12 mouse cellular contexts compared by ENCODE assay signal in the genomic region with DNA sequence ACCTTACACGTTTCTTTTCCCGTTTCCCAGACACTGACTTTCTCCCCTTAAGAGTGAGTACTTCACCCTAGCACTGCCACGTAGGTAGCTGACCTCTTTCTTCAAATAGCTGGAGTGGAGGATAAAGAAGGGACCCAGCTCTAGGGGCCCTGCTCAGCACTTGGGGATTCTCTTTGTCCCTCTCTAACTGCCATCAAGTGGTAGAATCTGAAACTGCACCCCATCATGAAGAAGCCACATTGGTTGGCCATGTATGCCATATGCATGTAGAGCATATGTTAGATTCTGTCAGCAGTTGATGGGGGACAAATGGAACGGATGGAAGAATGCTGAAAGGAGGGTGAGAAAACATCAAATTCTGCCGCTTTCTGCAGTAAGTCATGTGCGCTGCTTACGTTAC.
DNase-seq lines count a peak whose midpoint lies in the region; ATAC-seq and TF ChIP-seq lines count a peak whose summit lies in the region.
"Had no signal": no experiment of that assay in that cellular context is flagged by ENCODE, and none has a peak within 500 bp of the region (broad histone marks: within the 10 kb centered on the region; RNA-seq: fewer than 3 reads in every experiment).

No protein-coding gene starts in this region.

- no peak for DNase-seq in heart, postnatal 0 days (ENCODE audit: low spot score)
- no peak for DNase-seq in heart, adult 18-20 months
- DNase-seq in 3T3-L1 (ENCODE audit: low read depth, low spot score): peak; percentile 8
- peak; percentile 56 for DNase-seq in brain, embryonic 14.5 days (ENCODE audit: low read depth)
- DNase-seq in hindlimb bud, embryonic 11.5 days (ENCODE audit: extremely low spot score, low read depth, low spot score): peak; percentile 22
- no peak for DNase-seq in spleen, adult 12 weeks (ENCODE audit: low spot score)
- DNase-seq in thymus, adult 2 months: no peak
- no peak for DNase-seq in spleen, postnatal 14 days (ENCODE audit: low spot score in 2 of 2)
- DNase-seq: gastrocnemius, postnatal 10 days; thymus, postnatal 36 days had no signal

- H3K9me3 ChIP-seq in heart, postnatal 0 days (replicated peaks; ENCODE audit: control insufficient read depth, low read length): no peaks in the 10 kb centered on the region
- H3K9me3 ChIP-seq: intestine, embryonic 15.5 days; liver, embryonic 15.5 days had no signal

- no peak overlapping the region for H3K9ac ChIP-seq in heart, postnatal 0 days (replicated peaks; ENCODE audit: low read depth, low read length)
- H3K9ac ChIP-seq: intestine, embryonic 15.5 days; liver, embryonic 15.5 days had no signal

- TF ChIP-seq EP300 in heart, postnatal 0 days (IDR thresholded peaks at IDR 0.05; ENCODE audit: low read depth): no peak

- no peaks in the 10 kb centered on the region for H3K4me1 ChIP-seq in heart, postnatal 0 days (ENCODE audit: control insufficient read depth, insufficient read depth)
- no peaks in the 10 kb centered on the region for H3K4me1 ChIP-seq in thymus, adult 2 months (replicated peaks; ENCODE audit: control insufficient read depth, insufficient read depth, low read length)
- H3K4me1 ChIP-seq: intestine, embryonic 15.5 days; liver, embryonic 15.5 days had no signal

- H3K4me2 ChIP-seq in heart, postnatal 0 days (ENCODE audit: low read depth, low read length): no peak overlapping the region
- H3K4me2 ChIP-seq: intestine, embryonic 15.5 days; liver, embryonic 15.5 days had no signal

- no peak overlapping the region for H3K4me3 ChIP-seq in heart, postnatal 0 days (ENCODE audit: low read depth, low read length)
- no peak overlapping the region for H3K4me3 ChIP-seq in thymus, adult 2 months (ENCODE audit: control insufficient read depth, insufficient read depth, low read length)
- H3K4me3 ChIP-seq: intestine, embryonic 15.5 days; liver, embryonic 15.5 days had no signal

- H3K36me3 ChIP-seq in heart, postnatal 0 days (replicated peaks; ENCODE audit: control insufficient read depth, insufficient read depth, low read length): no peaks in the 10 kb centered on the region
- no peaks in the 10 kb centered on the region for H3K36me3 ChIP-seq in thymus, adult 2 months (ENCODE audit: control insufficient read depth, insufficient read depth, low read length)
- H3K36me3 ChIP-seq: intestine, embryonic 15.5 days; liver, embryonic 15.5 days had no signal

- H3K27ac ChIP-seq in heart, postnatal 0 days (ENCODE audit: low read depth): no peak overlapping the region
- no peak overlapping the region for H3K27ac ChIP-seq in thymus, adult 2 months (ENCODE audit: control insufficient read depth, insufficient read depth, low read length)
- H3K27ac ChIP-seq: intestine, embryonic 15.5 days; liver, embryonic 15.5 days had no signal

- H3K27me3 ChIP-seq in heart, postnatal 0 days (ENCODE audit: control insufficient read depth, insufficient read depth, low read length): no peaks in the 10 kb centered on the region
- H3K27me3 ChIP-seq in thymus, adult 2 months (ENCODE audit: control insufficient read depth, insufficient read depth, low read length): no peaks in the 10 kb centered on the region
- H3K27me3 ChIP-seq: intestine, embryonic 15.5 days; liver, embryonic 15.5 days had no signal

- WGBS in heart, postnatal 0 days: 59% methylated on average over 7 of the region's 7 CpGs
- 89% methylated on average over 7 of the region's 7 CpGs for WGBS in thymus, adult 2 months

- TF ChIP-seq CTCF in heart, postnatal 0 days (IDR thresholded peaks at IDR 0.05; ENCODE audit: low read depth): peak; percentile 45
- TF ChIP-seq CTCF in brain, embryonic 14.5 days (IDR thresholded peaks at IDR 0.05; ENCODE audit: borderline replicate concordance, extremely low read depth, insufficient read depth, insufficient read length): peak; percentile 46; the same call in 1 of the 2 replicates
- no peak for TF ChIP-seq CTCF in thymus, adult 2 months (IDR thresholded peaks at IDR 0.05; ENCODE audit: borderline replicate concordance, control insufficient read depth, extremely low read depth, insufficient read depth, low read length, poor library complexity)

- ATAC-seq in heart, postnatal 0 days (ENCODE audit: insufficient read depth, low read depth): no peak
- ATAC-seq: intestine, embryonic 15.5 days had no signal

- no peak for TF ChIP-seq POLR2A in brain, embryonic 14.5 days (IDR thresholded peaks at IDR 0.05; ENCODE audit: borderline replicate concordance, extremely low read depth, insufficient read depth, insufficient read length, poor library complexity, severe bottlenecking)
- TF ChIP-seq POLR2A in thymus, adult 2 months (IDR thresholded peaks at IDR 0.05; ENCODE audit: control insufficient read depth, extremely low read depth, insufficient read depth, low read length, poor library complexity): no peak

Comparison
In these comparisons a context has a peak if more than half of its experiments do, and no peak if none do; other contexts are left out.
1. DNase-seq: peak in 3T3-L1 (single experiment), brain, embryonic 14.5 days (single experiment) and hindlimb bud, embryonic 11.5 days (single experiment); none in heart, postnatal 0 days (single experiment), heart, adult 18-20 months (0 of 2), spleen, adult 12 weeks (single experiment), thymus, adult 2 months (single experiment) and spleen, postnatal 14 days (0 of 2).